Mouse (Mus musculus) megakaryocyte, embryonic 14.5 days (primary cell): ENCODE measurements around the gene Eogt.

Experiments used
- FLI1 ChIP-seq: IDR thresholded peaks from 2 replicates; pipeline ENCODE4 v1.6.1; 2012; ENCODE audit warnings: low read length, inconsistent platforms, mixed read lengths
- GATA1 ChIP-seq: IDR thresholded peaks from 3 replicates; pipeline ENCODE4 v1.6.1; 2012; ENCODE audit warnings: mixed read lengths, low read length, inconsistent platforms, borderline replicate concordance

DNA sequence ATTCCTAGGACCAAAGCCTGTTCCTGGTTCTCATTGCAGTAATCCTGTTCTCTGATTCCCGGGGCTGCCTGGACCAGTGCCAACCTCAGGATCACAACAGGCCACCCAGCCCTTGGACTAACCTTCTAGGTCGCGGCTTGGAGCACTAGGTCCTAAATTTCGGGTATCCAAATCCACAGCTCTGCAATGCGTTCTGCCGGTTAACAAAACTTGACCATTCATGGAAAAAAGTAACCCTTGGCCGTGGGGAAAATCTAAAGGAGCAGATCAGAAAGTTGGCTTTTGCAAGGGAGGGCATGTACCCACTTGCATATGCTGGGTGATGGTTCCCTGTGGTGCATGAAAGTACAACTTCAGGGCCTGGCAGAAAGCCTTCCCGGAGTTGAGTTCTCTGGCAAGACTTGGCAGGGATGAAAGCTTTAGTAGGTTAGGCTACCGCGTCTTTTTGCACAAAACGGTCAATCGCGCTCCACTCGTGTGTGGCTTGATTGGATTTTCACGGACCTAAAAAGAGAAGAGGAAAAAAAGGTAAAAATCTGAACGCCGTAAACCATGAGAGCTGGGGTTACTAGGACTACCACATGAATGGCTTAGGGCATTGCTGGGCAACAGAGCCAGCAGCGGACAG, 1.1 kb downstream of the Eogt start:
- TF ChIP-seq GATA1 (no peak), FLI1 (no peak)
